Mouse (Mus musculus): ENCODE data around the gene Ptov1. TPM values are rescaled to one million over a fixed set of nuclear protein-coding genes. Genes with fewer than 3 reads are reported as not detected.

The Ptov1 gene
- polyA plus RNA-seq, 1 experiment from 2014 or later, result 517 TPM

- Histone ChIP-seq H3K9me3 (no peaks in the 10 kb centered on the region), H3K27ac (peak overlapping the region; percentile 82), H3K4me1 (peaks cover 59% of the 10 kb centered on the region), H3K36me3 (replicated peaks) (peaks cover 8% of the 10 kb centered on the region; the same call in 1 of the 2 replicates), H3K4me3 (peak overlapping the region; percentile 41), H3K4me2 (peak overlapping the region; percentile 60), H3K9ac (peak overlapping the region; percentile 47), H3K27me3 (replicated peaks) (no peaks in the 10 kb centered on the region)
- ATAC-seq (replicated peaks), result no peak
- under 1% methylated on average over 45 of the region's 45 CpGs for WGBS
Observed at GRCm38 (mm10) chr7:44854356-44855031, 15.1 kb downstream of the Ptov1 start.

- H3K4me3 ChIP-seq, result peak overlapping the region; percentile 41
- WGBS, result 39% methylated on average over 26 of the region's 26 CpGs
- peaks cover 59% of the 10 kb centered on the region for H3K4me1 ChIP-seq
- H3K9ac ChIP-seq, result peak overlapping the region; percentile 47
- H3K27me3 ChIP-seq (replicated peaks), result no peaks in the 10 kb centered on the region
- peak overlapping the region; percentile 82 for H3K27ac ChIP-seq
- H3K36me3 ChIP-seq (replicated peaks), result peaks cover 8% of the 10 kb centered on the region; the same call in 1 of the 2 replicates
- no peaks in the 10 kb centered on the region for H3K9me3 ChIP-seq
- ATAC-seq (replicated peaks), result no peak
- peak overlapping the region; percentile 60 for H3K4me2 ChIP-seq
Observed at GRCm38 (mm10) chr7:44853596-44854355, 15.8 kb downstream of the Ptov1 start.

GRCm38 (mm10) chr7:44853065-44853464 lies 16.5 kb downstream of the Ptov1 start:
- Histone ChIP-seq H3K4me1 (peaks cover 55% of the 10 kb centered on the region), H3K4me2 (no peak overlapping the region), H3K4me3 (no peak overlapping the region), H3K36me3 (replicated peaks) (peaks cover 8% of the 10 kb centered on the region; the same call in 1 of the 2 replicates), H3K27ac (no peak overlapping the region), H3K9me3 (no peaks in the 10 kb centered on the region), H3K27me3 (replicated peaks) (no peaks in the 10 kb centered on the region), H3K9ac (no peak overlapping the region)
- no peak for ATAC-seq (replicated peaks)
- WGBS, result 98% methylated on average over 2 of the region's 2 CpGs

GRCm38 (mm10) chr7:44852259-44853027 lies 17.1 kb downstream of the Ptov1 start:
- H3K9me3 ChIP-seq, result no peaks in the 10 kb centered on the region
- no peaks in the 10 kb centered on the region for H3K27me3 ChIP-seq (replicated peaks)
- peaks cover 8% of the 10 kb centered on the region; the same call in 1 of the 2 replicates for H3K36me3 ChIP-seq (replicated peaks)
- H3K27ac ChIP-seq, result no peak overlapping the region
- no peak for ATAC-seq (replicated peaks)
- no peak overlapping the region for H3K4me2 ChIP-seq
- no peak overlapping the region for H3K4me3 ChIP-seq
- no peak overlapping the region for H3K9ac ChIP-seq
- WGBS, result 92% methylated on average over 36 of the region's 36 CpGs
- peaks cover 55% of the 10 kb centered on the region for H3K4me1 ChIP-seq

- H3K9ac ChIP-seq, result no peak overlapping the region
- no peak overlapping the region for H3K4me2 ChIP-seq
- H3K27me3 ChIP-seq (replicated peaks), result no peaks in the 10 kb centered on the region
- peaks cover 8% of the 10 kb centered on the region; the same call in 1 of the 2 replicates for H3K36me3 ChIP-seq (replicated peaks)
- H3K4me1 ChIP-seq, result peaks cover 61% of the 10 kb centered on the region
- no peak overlapping the region for H3K27ac ChIP-seq
- WGBS, result 91% methylated on average over 12 of the region's 12 CpGs
- no peak for ATAC-seq (replicated peaks)
- H3K9me3 ChIP-seq, result no peaks in the 10 kb centered on the region
- no peak overlapping the region for H3K4me3 ChIP-seq
Observed at GRCm38 (mm10) chr7:44851625-44852234, 17.9 kb downstream of the Ptov1 start.

GRCm38 (mm10) chr7:44850789-44851624 lies 18.6 kb downstream of the Ptov1 start:
- no peak for ATAC-seq (replicated peaks)
- H3K27me3 ChIP-seq (replicated peaks), result no peaks in the 10 kb centered on the region
- H3K4me1 ChIP-seq, result peaks cover 58% of the 10 kb centered on the region
- no peaks in the 10 kb centered on the region for H3K9me3 ChIP-seq
- H3K4me3 ChIP-seq, result peak overlapping the region; percentile 86
- WGBS, result 80% methylated on average over 8 of the region's 8 CpGs
- peak overlapping the region; percentile 84; the same call in 1 of the 2 replicates for H3K9ac ChIP-seq
- peak overlapping the region; percentile 70 for H3K4me2 ChIP-seq
- H3K36me3 ChIP-seq (replicated peaks), result peaks cover 11% of the 10 kb centered on the region
- peak overlapping the region; percentile 99 for H3K27ac ChIP-seq

- peaks cover 52% of the 10 kb centered on the region for H3K4me1 ChIP-seq
- peak; percentile 31 for ATAC-seq (replicated peaks)
- WGBS, result under 1% methylated on average over 33 of the region's 33 CpGs
- no peaks in the 10 kb centered on the region for H3K27me3 ChIP-seq (replicated peaks)
- H3K36me3 ChIP-seq (replicated peaks), result peaks cover 19% of the 10 kb centered on the region
- H3K9me3 ChIP-seq, result no peaks in the 10 kb centered on the region
- H3K9ac ChIP-seq, result peak overlapping the region; percentile 84
- peak overlapping the region; percentile 70 for H3K4me2 ChIP-seq
- peak overlapping the region; percentile 86 for H3K4me3 ChIP-seq
- peak overlapping the region; percentile 99 for H3K27ac ChIP-seq
Observed at GRCm38 (mm10) chr7:44850146-44850545, 19.4 kb downstream of the Ptov1 start.

GRCm38 (mm10) chr7:44849416-44850111 lies 20.0 kb downstream of the Ptov1 start:
- Histone ChIP-seq H3K4me3 (peak overlapping the region; percentile 86), H3K27ac (peak overlapping the region; percentile 99), H3K9me3 (no peaks in the 10 kb centered on the region), H3K4me1 (peaks cover 46% of the 10 kb centered on the region), H3K36me3 (replicated peaks) (peaks cover 25% of the 10 kb centered on the region), H3K27me3 (replicated peaks) (no peaks in the 10 kb centered on the region), H3K4me2 (peak overlapping the region; percentile 70), H3K9ac (peak overlapping the region; percentile 84)
- peak; percentile 85 for ATAC-seq (replicated peaks)
- under 1% methylated on average over 41 of the region's 41 CpGs for WGBS

GRCm38 (mm10) chr7:44848561-44849415 lies 20.8 kb downstream of the Ptov1 start, which contains the start of the genes Akt1s1 and Tbc1d17:
Akt1s1 (plus strand) TSS chr7:44848991.
Tbc1d17 (minus strand) TSS chr7:44849079.
- H3K9ac ChIP-seq, result peak within 1 kb of the TSS; percentile 84
- no peaks in the 10 kb centered on the region for H3K27me3 ChIP-seq (replicated peaks)
- peak within 1 kb of the TSS; percentile 86 for H3K4me3 ChIP-seq
- peak within 1 kb of the TSS; percentile 70 for H3K4me2 ChIP-seq
- H3K36me3 ChIP-seq (replicated peaks), result peaks cover 32% of the 10 kb centered on the region
- ATAC-seq (replicated peaks), result peak; percentile 90
- peaks cover 39% of the 10 kb centered on the region for H3K4me1 ChIP-seq
- no peaks in the 10 kb centered on the region for H3K9me3 ChIP-seq
- WGBS, result under 1% methylated on average over 54 of the region's 54 CpGs
- H3K27ac ChIP-seq, result peak within 1 kb of the TSS; percentile 99

- WGBS, result 80% methylated on average over 5 of the region's 5 CpGs
- Histone ChIP-seq H3K4me2 (peak overlapping the region; percentile 70), H3K9ac (peak overlapping the region; percentile 38), H3K9me3 (no peaks in the 10 kb centered on the region), H3K27me3 (replicated peaks) (no peaks in the 10 kb centered on the region), H3K4me3 (peak overlapping the region; percentile 86), H3K36me3 (replicated peaks) (peaks cover 33% of the 10 kb centered on the region), H3K4me1 (peaks cover 35% of the 10 kb centered on the region), H3K27ac (peak overlapping the region; percentile 99; the same call in 1 of the 2 replicates)
- no peak for ATAC-seq (replicated peaks)
Observed at GRCm38 (mm10) chr7:44847772-44848171, 21.8 kb downstream of the Ptov1 start.

All from midbrain, embryonic 15.5 days (tissue).